Mouse (Mus musculus): Measurements from ENCODE around the gene Ndel1. TPM values are rescaled to one million over a fixed set of nuclear protein-coding genes. Genes with fewer than 3 reads are reported as not detected.
A peak's percentile ranks its signal among the peaks of the same experiment; 100 is the strongest.

The Ndel1 gene
- polyA plus RNA-seq, 1 experiment from 2014 or later, result 91.2 TPM

DNA sequence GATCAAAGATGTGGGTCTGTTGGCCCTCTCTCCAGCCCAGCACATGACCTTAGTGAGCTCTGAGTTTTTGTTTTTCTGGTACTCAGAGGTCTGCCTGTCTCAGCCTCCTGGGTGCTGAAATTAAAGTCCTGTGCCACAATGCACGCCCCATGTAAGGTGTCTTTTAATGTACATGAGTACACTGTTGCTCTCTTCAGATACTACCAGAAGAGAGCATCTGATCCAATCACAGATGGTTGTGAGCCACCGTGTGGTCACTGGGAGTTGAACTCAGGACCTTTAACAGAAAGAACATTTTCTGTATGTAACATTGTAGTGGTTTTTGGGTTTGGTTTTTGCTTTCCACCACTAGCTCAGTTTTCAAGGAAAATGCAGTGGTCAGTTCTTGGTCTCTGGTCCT, 32.1 kb upstream of the Ndel1 start:
- H3K27me3 ChIP-seq (ENCODE audit: control insufficient read depth, insufficient read depth, low read length), result no peaks in the 10 kb centered on the region
- H3K4me1 ChIP-seq (replicated peaks; ENCODE audit: control insufficient read depth, insufficient read depth, low read length), result peaks cover 5% of the 10 kb centered on the region
- DNase-seq (ENCODE audit: low spot score), result no peak
- H3K9me3 ChIP-seq (ENCODE audit: control insufficient read depth, low read length), result no peaks in the 10 kb centered on the region
- no peak overlapping the region for H3K4me3 ChIP-seq (replicated peaks; ENCODE audit: low read length)
- H3K4me2 ChIP-seq (replicated peaks), result no peak overlapping the region
- H3K27ac ChIP-seq, result no peak overlapping the region
- ATAC-seq (ENCODE audit: low FRiP score), result no peak
- no peak overlapping the region; the same call in 1 of the 2 replicates for H3K9ac ChIP-seq
- peaks cover 49% of the 10 kb centered on the region for H3K36me3 ChIP-seq (replicated peaks; ENCODE audit: control insufficient read depth, insufficient read depth)
- WGBS, result 89% methylated on average over 2 of the region's 2 CpGs

DNA sequence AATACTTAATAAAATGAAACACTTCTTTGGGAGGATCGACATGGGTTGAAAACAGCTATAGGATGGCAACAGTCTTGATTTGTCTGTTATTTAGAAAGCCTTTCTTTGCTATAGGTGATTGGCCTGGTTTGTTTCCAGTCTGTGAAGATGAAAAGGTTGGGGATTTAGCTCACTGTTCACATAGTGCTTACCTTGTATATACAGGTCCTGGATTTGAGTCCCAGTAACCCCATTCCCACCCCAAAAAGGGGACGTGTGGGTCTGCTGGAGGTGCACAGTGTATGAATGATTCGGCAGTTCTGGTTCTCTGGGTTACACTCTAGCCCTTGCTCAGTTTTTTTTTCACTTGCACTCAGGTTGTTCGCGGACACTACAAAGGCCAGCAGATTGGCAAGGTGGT, 31.2 kb upstream of the Ndel1 start:
- no peak overlapping the region for H3K27ac ChIP-seq
- H3K4me1 ChIP-seq (replicated peaks; ENCODE audit: control insufficient read depth, insufficient read depth, low read length), result peaks cover 5% of the 10 kb centered on the region
- H3K9ac ChIP-seq, result peak overlapping the region; percentile 98
- H3K4me2 ChIP-seq (replicated peaks), result peak overlapping the region; percentile 79
- no peaks in the 10 kb centered on the region for H3K27me3 ChIP-seq (ENCODE audit: control insufficient read depth, insufficient read depth, low read length)
- H3K36me3 ChIP-seq (replicated peaks; ENCODE audit: control insufficient read depth, insufficient read depth), result peaks cover 49% of the 10 kb centered on the region
- H3K4me3 ChIP-seq (replicated peaks; ENCODE audit: low read length), result peak overlapping the region; percentile 98
- ATAC-seq (ENCODE audit: low FRiP score) (no peak), DNase-seq (ENCODE audit: low spot score) (no peak)
- H3K9me3 ChIP-seq (ENCODE audit: control insufficient read depth, low read length), result no peaks in the 10 kb centered on the region
- WGBS, result 86% methylated on average over 5 of the region's 5 CpGs

DNA sequence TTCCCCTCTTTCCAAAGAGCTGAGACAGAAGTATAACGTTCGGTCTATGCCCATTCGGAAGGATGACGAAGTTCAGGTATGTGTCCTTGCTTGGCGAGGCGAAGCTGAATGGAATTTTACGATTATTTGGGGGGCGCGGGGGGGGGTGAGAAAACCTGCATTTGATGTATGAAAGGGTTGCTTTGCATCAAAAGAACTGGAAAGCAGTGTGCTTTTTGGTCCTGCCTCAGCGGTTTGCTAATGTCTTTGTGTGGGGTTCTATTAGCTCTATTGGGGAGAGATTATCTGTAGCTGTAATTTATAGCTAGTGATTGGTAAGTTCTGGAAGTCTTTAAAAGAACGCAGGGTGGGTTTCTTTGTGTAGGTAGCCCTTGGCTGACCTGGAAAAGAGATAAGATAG, 30.7 kb upstream of the Ndel1 start:
- Histone ChIP-seq H3K9me3 (ENCODE audit: control insufficient read depth, low read length) (no peaks in the 10 kb centered on the region), H3K27me3 (ENCODE audit: control insufficient read depth, insufficient read depth, low read length) (no peaks in the 10 kb centered on the region), H3K4me3 (replicated peaks; ENCODE audit: low read length) (peak overlapping the region; percentile 98), H3K36me3 (replicated peaks; ENCODE audit: control insufficient read depth, insufficient read depth) (peaks cover 47% of the 10 kb centered on the region), H3K4me2 (replicated peaks) (peak overlapping the region; percentile 79), H3K27ac (no peak overlapping the region), H3K4me1 (replicated peaks; ENCODE audit: control insufficient read depth, insufficient read depth, low read length) (peaks cover 5% of the 10 kb centered on the region), H3K9ac (peak overlapping the region; percentile 98)
- DNase-seq (ENCODE audit: low spot score) (no peak), ATAC-seq (ENCODE audit: low FRiP score) (no peak)
- 6% methylated on average over 11 of the region's 11 CpGs for WGBS

DNA sequence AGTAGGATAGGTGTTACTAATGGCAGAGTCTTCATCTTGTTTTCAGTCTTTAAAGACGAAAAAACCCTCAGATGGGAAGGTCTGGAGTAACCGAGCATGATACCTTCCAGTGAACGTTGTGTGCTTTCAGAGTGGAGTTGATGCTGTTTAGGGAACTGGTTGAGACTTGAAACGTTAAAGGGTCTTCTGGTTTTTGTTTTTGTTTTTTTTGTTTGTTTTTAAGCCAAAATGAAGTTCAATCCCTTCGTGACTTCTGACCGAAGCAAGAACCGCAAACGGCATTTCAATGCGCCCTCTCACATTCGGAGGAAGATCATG, 30.3 kb upstream of the Ndel1 start:
- peak; percentile 33 for DNase-seq (ENCODE audit: low spot score)
- WGBS, result 0% methylated on average over 9 of the region's 10 CpGs
- Histone ChIP-seq H3K36me3 (replicated peaks; ENCODE audit: control insufficient read depth, insufficient read depth) (peaks cover 43% of the 10 kb centered on the region), H3K9me3 (ENCODE audit: control insufficient read depth, low read length) (no peaks in the 10 kb centered on the region), H3K27me3 (ENCODE audit: control insufficient read depth, insufficient read depth, low read length) (no peaks in the 10 kb centered on the region), H3K4me2 (replicated peaks) (peak overlapping the region; percentile 79), H3K4me3 (replicated peaks; ENCODE audit: low read length) (peak overlapping the region; percentile 98), H3K27ac (peak overlapping the region; percentile 91), H3K4me1 (replicated peaks; ENCODE audit: control insufficient read depth, insufficient read depth, low read length) (peaks cover 5% of the 10 kb centered on the region), H3K9ac (peak overlapping the region; percentile 98)
- ATAC-seq (ENCODE audit: low FRiP score), result no peak

DNA sequence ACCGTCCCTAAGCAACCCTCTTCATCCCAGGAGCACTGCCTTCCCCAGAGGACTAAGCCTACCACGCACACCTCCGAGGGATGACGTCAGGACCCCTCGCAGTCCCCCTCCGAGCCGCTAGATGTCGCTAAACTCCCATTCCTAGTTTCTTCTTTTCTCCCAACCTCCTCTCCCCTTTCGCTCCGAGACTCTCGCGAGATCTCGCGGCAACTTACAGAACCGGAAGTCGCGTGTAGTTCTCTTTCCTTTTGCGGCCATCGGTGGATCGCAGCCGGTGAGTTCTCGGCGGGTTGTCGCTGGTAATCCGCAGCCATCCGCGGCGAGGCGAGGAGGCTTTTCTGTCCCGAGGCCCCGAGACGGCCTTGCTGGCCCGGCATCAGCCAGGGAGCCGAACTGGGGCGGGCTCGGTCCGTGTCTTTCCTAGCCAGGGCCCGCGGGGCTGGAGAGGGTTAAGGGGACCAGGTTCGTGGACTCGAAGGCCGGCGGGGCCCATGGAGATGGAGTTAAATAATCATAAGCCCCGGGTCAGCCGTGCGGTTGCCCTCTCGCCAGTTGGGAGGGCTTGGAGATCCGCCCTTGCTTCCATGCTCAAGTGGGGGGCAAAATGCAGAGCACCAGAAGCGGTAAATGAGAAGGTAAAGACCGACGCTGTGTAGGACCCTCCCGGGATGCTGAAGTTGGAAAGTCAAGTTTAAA, 29.8 kb upstream of the Ndel1 start, which contains the start of gene Rpl26:
Gene Rpl26, plus strand, starts transcription at position 233 of the 696 bp plus-strand sequence.
- Histone ChIP-seq H3K4me1 (replicated peaks; ENCODE audit: control insufficient read depth, insufficient read depth, low read length) (peaks cover 5% of the 10 kb centered on the region), H3K4me2 (replicated peaks) (peak within 1 kb of the TSS; percentile 79), H3K36me3 (replicated peaks; ENCODE audit: control insufficient read depth, insufficient read depth) (peaks cover 39% of the 10 kb centered on the region), H3K9ac (peak within 1 kb of the TSS; percentile 98), H3K9me3 (ENCODE audit: control insufficient read depth, low read length) (no peaks in the 10 kb centered on the region), H3K27ac (peak within 1 kb of the TSS; percentile 91), H3K27me3 (ENCODE audit: control insufficient read depth, insufficient read depth, low read length) (no peaks in the 10 kb centered on the region), H3K4me3 (replicated peaks; ENCODE audit: low read length) (peak within 1 kb of the TSS; percentile 98)
- under 1% methylated on average over 52 of the region's 52 CpGs for WGBS
- peak; percentile 98 for DNase-seq (ENCODE audit: low spot score)
- peak; percentile 92 for ATAC-seq (ENCODE audit: low FRiP score)

DNA sequence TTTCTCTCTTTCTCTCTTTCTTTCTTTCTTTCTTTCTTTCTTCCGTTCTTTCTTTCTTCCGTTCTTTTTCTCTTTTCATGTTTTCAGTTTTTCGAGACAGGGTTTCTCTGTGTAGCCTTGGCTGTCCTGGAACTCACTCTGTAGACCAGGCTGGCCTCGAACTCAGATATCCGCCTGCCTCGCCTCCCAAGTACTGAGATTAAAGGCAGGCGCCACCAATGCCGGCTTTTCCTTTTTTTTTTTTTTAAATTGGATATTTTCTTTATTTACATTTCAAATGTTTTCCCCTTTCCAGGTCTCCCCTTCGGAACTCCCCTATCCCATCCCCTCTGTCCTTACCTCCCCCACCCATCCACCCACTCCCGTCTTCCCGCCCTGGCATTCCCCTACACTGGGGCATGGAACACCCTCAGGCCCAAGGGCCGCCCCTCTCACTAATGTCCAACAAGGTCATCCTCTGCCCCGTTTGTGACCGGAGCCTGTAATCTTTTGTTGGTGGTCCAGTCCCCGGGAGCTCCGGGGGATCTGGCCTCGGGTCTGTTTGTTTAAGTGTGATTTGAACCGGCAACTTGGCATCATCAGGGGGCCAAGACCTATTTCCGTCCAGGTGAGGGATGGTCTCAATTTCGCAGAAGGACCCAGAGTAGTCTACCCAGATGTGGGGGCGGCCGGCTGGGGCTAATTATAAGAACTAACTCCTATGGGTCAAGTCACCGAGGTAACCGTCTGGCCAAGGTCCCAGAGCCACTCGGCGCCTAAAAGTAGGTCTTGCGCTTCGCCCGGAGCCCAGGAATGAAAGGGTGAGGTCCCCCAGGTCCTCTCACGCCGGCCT, 29.1 kb upstream of the Ndel1 start:
- 30% methylated on average over 31 of the region's 31 CpGs for WGBS
- Histone ChIP-seq H3K9me3 (ENCODE audit: control insufficient read depth, low read length) (no peaks in the 10 kb centered on the region), H3K27me3 (ENCODE audit: control insufficient read depth, insufficient read depth, low read length) (no peaks in the 10 kb centered on the region), H3K4me2 (replicated peaks) (peak overlapping the region; percentile 56), H3K4me3 (replicated peaks; ENCODE audit: low read length) (peak overlapping the region; percentile 98), H3K4me1 (replicated peaks; ENCODE audit: control insufficient read depth, insufficient read depth, low read length) (peaks cover 5% of the 10 kb centered on the region), H3K27ac (no peak overlapping the region), H3K36me3 (replicated peaks; ENCODE audit: control insufficient read depth, insufficient read depth) (peaks cover 31% of the 10 kb centered on the region), H3K9ac (peak overlapping the region; percentile 46)
- DNase-seq (ENCODE audit: low spot score) (no peak), ATAC-seq (ENCODE audit: low FRiP score) (no peak)

DNA sequence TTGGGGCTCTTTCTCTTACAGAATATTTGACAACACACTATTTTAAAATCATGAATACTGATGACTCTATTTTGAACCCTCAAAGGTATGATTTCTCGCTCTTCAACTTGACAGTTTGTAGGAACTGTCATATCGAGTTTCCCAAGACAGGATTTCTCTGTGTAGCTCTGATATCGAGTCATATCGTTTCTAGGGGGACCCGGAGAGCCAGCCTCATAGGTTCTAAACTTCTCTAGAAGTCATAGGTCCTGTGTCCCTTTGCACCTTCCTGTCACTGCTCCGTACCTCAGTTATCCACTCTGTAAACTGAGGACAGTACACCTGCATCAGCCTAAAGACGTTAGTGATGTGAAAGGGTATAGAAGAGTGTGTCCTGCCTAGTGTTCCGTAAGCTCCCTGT, 28.2 kb upstream of the Ndel1 start:
- Histone ChIP-seq H3K9ac (no peak overlapping the region), H3K27me3 (ENCODE audit: control insufficient read depth, insufficient read depth, low read length) (no peaks in the 10 kb centered on the region), H3K4me2 (replicated peaks) (no peak overlapping the region), H3K4me1 (replicated peaks; ENCODE audit: control insufficient read depth, insufficient read depth, low read length) (peaks cover 5% of the 10 kb centered on the region), H3K4me3 (replicated peaks; ENCODE audit: low read length) (no peak overlapping the region), H3K36me3 (replicated peaks; ENCODE audit: control insufficient read depth, insufficient read depth) (peaks cover 22% of the 10 kb centered on the region), H3K27ac (no peak overlapping the region), H3K9me3 (ENCODE audit: control insufficient read depth, low read length) (no peaks in the 10 kb centered on the region)
- DNase-seq (ENCODE audit: low spot score), result no peak
- 91% methylated on average over 8 of the region's 8 CpGs for WGBS
- no peak for ATAC-seq (ENCODE audit: low FRiP score)

DNA sequence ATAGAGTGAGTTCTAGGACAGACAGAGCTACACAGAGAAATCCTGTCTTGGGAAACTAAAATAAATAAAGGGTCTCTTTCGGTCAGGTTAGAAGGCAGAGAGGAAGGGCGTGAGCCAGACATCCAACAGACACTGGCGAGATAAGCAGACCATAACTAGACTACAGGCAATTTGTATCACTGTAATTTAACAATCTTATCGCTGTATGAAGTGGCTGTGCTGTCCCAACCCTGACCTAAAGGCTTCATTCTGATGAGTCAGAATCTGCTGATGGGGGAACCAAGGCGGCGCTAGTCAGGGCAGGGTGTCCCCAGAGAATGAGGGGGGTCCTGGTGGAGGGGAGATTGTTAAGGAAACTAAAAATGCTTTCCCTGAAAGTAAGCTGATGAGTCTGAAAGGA, 27.1 kb upstream of the Ndel1 start:
- H3K4me1 ChIP-seq (replicated peaks; ENCODE audit: control insufficient read depth, insufficient read depth, low read length), result peaks cover 5% of the 10 kb centered on the region
- 95% methylated on average over 6 of the region's 6 CpGs for WGBS

DNA sequence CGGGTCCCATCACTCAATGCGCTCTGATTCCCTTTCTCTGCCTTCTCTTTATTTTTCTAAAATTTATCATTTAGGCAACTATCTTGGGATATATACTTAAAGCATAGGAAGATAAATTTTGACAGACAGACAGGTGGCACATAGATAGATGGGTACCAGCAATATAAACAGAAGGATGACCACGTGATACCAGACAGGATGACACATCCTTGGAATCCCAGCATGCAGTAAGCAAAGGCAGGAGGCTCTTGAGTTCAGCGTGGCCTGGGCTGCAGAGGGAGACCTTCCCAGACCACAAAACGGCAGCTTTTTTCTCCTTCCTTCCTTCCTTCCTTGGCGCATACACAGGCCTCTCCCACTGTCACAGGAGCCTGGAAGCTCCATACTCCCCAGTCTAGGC, 26.2 kb upstream of the Ndel1 start:
- DNase-seq (ENCODE audit: low spot score), result no peak
- 75% methylated on average over 6 of the region's 6 CpGs for WGBS
- Histone ChIP-seq H3K36me3 (replicated peaks; ENCODE audit: control insufficient read depth, insufficient read depth) (peaks cover 3% of the 10 kb centered on the region), H3K27ac (no peak overlapping the region), H3K4me2 (replicated peaks) (no peak overlapping the region), H3K4me1 (replicated peaks; ENCODE audit: control insufficient read depth, insufficient read depth, low read length) (peaks cover 5% of the 10 kb centered on the region), H3K27me3 (ENCODE audit: control insufficient read depth, insufficient read depth, low read length) (no peaks in the 10 kb centered on the region), H3K9me3 (ENCODE audit: control insufficient read depth, low read length) (no peaks in the 10 kb centered on the region), H3K4me3 (replicated peaks; ENCODE audit: low read length) (no peak overlapping the region), H3K9ac (no peak overlapping the region)
- no peak for ATAC-seq (ENCODE audit: low FRiP score)

More for the DNA sequence above, 27.1 kb upstream of the Ndel1 start:
- DNase-seq (ENCODE audit: low spot score), result no peak
- Histone ChIP-seq H3K9ac (no peak overlapping the region), H3K27me3 (ENCODE audit: control insufficient read depth, insufficient read depth, low read length) (no peaks in the 10 kb centered on the region), H3K36me3 (replicated peaks; ENCODE audit: control insufficient read depth, insufficient read depth) (peaks cover 12% of the 10 kb centered on the region), H3K9me3 (ENCODE audit: control insufficient read depth, low read length) (no peaks in the 10 kb centered on the region), H3K27ac (no peak overlapping the region), H3K4me2 (replicated peaks) (no peak overlapping the region), H3K4me3 (replicated peaks; ENCODE audit: low read length) (no peak overlapping the region)
- ATAC-seq (ENCODE audit: low FRiP score), result no peak
